Mouse (Mus musculus): ENCODE measurements around the gene Tcaf2. TPM values are rescaled to one million over a fixed set of nuclear protein-coding genes. Genes with fewer than 3 reads are reported as not detected.

Tcaf2 gene
- 1.4 and 1.9 TPM in 2 replicates for polyA plus RNA-seq (2015; fragmentation: Nextera tagmentation; extraction: Ambion mirVana)

GRCm38 (mm10) chr6:42644912-42645549 is at the start of gene Tcaf2:
TSS of gene Tcaf2 (minus strand) at chr6:42645254.
- Histone ChIP-seq H3K9ac (no peak within 1 kb of the TSS), H3K4me1 (no peaks in the 10 kb centered on the region), H3K4me2 (peak within 1 kb of the TSS; percentile 60), H3K36me3 (ENCODE audit: poor library complexity, severe bottlenecking) (no peaks in the 10 kb centered on the region), H3K4me3 (peak within 1 kb of the TSS; percentile 39), H3K9me3 (replicated peaks) (no peaks in the 10 kb centered on the region), H3K27ac (no peak within 1 kb of the TSS), H3K27me3 (no peaks in the 10 kb centered on the region)
- under 1% methylated on average over 23 of the region's 23 CpGs for WGBS
- ATAC-seq = peak; percentile 99

- no peaks in the 10 kb centered on the region for H3K27me3 ChIP-seq
- ATAC-seq = peak; percentile 95
- H3K27ac ChIP-seq = peak overlapping the region; percentile 98
- H3K9me3 ChIP-seq (replicated peaks) = no peaks in the 10 kb centered on the region
- peak overlapping the region; percentile 92 for H3K9ac ChIP-seq
- WGBS = under 1% methylated on average over 32 of the region's 32 CpGs
- peaks cover 22% of the 10 kb centered on the region for H3K4me1 ChIP-seq
- peak overlapping the region; percentile 71 for H3K4me2 ChIP-seq
- H3K36me3 ChIP-seq (ENCODE audit: poor library complexity, severe bottlenecking) = peaks cover 16% of the 10 kb centered on the region
- peak overlapping the region; percentile 82 for H3K4me3 ChIP-seq
Observed at GRCm38 (mm10) chr6:42692517-42693190, 47.6 kb upstream of the Tcaf2 start.

- H3K36me3 ChIP-seq (ENCODE audit: poor library complexity, severe bottlenecking) = peaks cover 14% of the 10 kb centered on the region
- H3K9ac ChIP-seq = peak overlapping the region; percentile 92
- peak overlapping the region; percentile 98 for H3K27ac ChIP-seq
- H3K4me1 ChIP-seq = peaks cover 22% of the 10 kb centered on the region
- no peaks in the 10 kb centered on the region for H3K27me3 ChIP-seq
- peak; percentile 86 for ATAC-seq
- H3K4me3 ChIP-seq = peak overlapping the region; percentile 82
- H3K4me2 ChIP-seq = peak overlapping the region; percentile 71
- WGBS = under 1% methylated on average over 10 of the region's 10 CpGs
- H3K9me3 ChIP-seq (replicated peaks) = no peaks in the 10 kb centered on the region
Observed at GRCm38 (mm10) chr6:42692154-42692516, 47.1 kb upstream of the Tcaf2 start.

- no peaks in the 10 kb centered on the region for H3K9me3 ChIP-seq (replicated peaks)
- no peak overlapping the region for H3K9ac ChIP-seq
- no peak for ATAC-seq
- H3K4me1 ChIP-seq = peaks cover 22% of the 10 kb centered on the region
- peaks cover 29% of the 10 kb centered on the region for H3K36me3 ChIP-seq (ENCODE audit: poor library complexity, severe bottlenecking)
- no peak overlapping the region for H3K27ac ChIP-seq
- H3K27me3 ChIP-seq = no peaks in the 10 kb centered on the region
- H3K4me3 ChIP-seq = no peak overlapping the region
- no peak overlapping the region for H3K4me2 ChIP-seq
Observed at GRCm38 (mm10) chr6:42689761-42690160, 44.7 kb upstream of the Tcaf2 start.

- H3K36me3 ChIP-seq (ENCODE audit: poor library complexity, severe bottlenecking) = peaks cover 37% of the 10 kb centered on the region
- H3K9me3 ChIP-seq (replicated peaks) = no peaks in the 10 kb centered on the region
- no peak overlapping the region for H3K4me3 ChIP-seq
- no peak for ATAC-seq
- H3K4me1 ChIP-seq = peaks cover 17% of the 10 kb centered on the region
- no peak overlapping the region for H3K27ac ChIP-seq
- H3K27me3 ChIP-seq = no peaks in the 10 kb centered on the region
- 90% methylated on average over 5 of the region's 5 CpGs for WGBS
- H3K9ac ChIP-seq = no peak overlapping the region
- no peak overlapping the region for H3K4me2 ChIP-seq
Observed at GRCm38 (mm10) chr6:42687907-42688306, 42.9 kb upstream of the Tcaf2 start.

GRCm38 (mm10) chr6:42680077-42680476 is 35.0 kb upstream of the Tcaf2 start:
- no peak for ATAC-seq
- no peak overlapping the region for H3K4me3 ChIP-seq
- H3K36me3 ChIP-seq (ENCODE audit: poor library complexity, severe bottlenecking) = peaks cover 64% of the 10 kb centered on the region
- no peak overlapping the region for H3K27ac ChIP-seq
- no peaks in the 10 kb centered on the region for H3K27me3 ChIP-seq
- H3K4me2 ChIP-seq = no peak overlapping the region
- no peaks in the 10 kb centered on the region for H3K9me3 ChIP-seq (replicated peaks)
- no peaks in the 10 kb centered on the region for H3K4me1 ChIP-seq
- H3K9ac ChIP-seq = no peak overlapping the region
- 90% methylated on average over 7 of the region's 7 CpGs for WGBS

- no peak overlapping the region for H3K4me2 ChIP-seq
- ATAC-seq = no peak
- no peak overlapping the region for H3K9ac ChIP-seq
- H3K36me3 ChIP-seq (ENCODE audit: poor library complexity, severe bottlenecking) = peaks cover 86% of the 10 kb centered on the region
- H3K9me3 ChIP-seq (replicated peaks) = no peaks in the 10 kb centered on the region
- no peaks in the 10 kb centered on the region for H3K27me3 ChIP-seq
- no peaks in the 10 kb centered on the region for H3K4me1 ChIP-seq
- H3K27ac ChIP-seq = no peak overlapping the region
- WGBS = 92% methylated on average over 3 of the region's 3 CpGs
- no peak overlapping the region for H3K4me3 ChIP-seq
Observed at GRCm38 (mm10) chr6:42676011-42676410, 31.0 kb upstream of the Tcaf2 start.

- H3K36me3 ChIP-seq (ENCODE audit: poor library complexity, severe bottlenecking) = peaks cover 63% of the 10 kb centered on the region
- H3K27me3 ChIP-seq = no peaks in the 10 kb centered on the region
- WGBS = 78% methylated on average over 1 of the region's 1 CpGs
- H3K4me1 ChIP-seq = no peaks in the 10 kb centered on the region
- H3K9ac ChIP-seq = no peak overlapping the region
- H3K27ac ChIP-seq = no peak overlapping the region
- no peak for ATAC-seq
- H3K4me3 ChIP-seq = no peak overlapping the region
- H3K4me2 ChIP-seq = no peak overlapping the region
- no peaks in the 10 kb centered on the region for H3K9me3 ChIP-seq (replicated peaks)
Observed at GRCm38 (mm10) chr6:42671767-42672166, 26.7 kb upstream of the Tcaf2 start.

- Histone ChIP-seq H3K9ac (no peak overlapping the region), H3K9me3 (replicated peaks) (no peaks in the 10 kb centered on the region), H3K27ac (no peak overlapping the region), H3K4me1 (no peaks in the 10 kb centered on the region), H3K36me3 (ENCODE audit: poor library complexity, severe bottlenecking) (peaks cover 22% of the 10 kb centered on the region), H3K4me3 (no peak overlapping the region), H3K4me2 (no peak overlapping the region), H3K27me3 (no peaks in the 10 kb centered on the region)
- WGBS = 93% methylated on average over 2 of the region's 2 CpGs
- no peak for ATAC-seq
Observed at GRCm38 (mm10) chr6:42667722-42668121, 22.7 kb upstream of the Tcaf2 start.

GRCm38 (mm10) chr6:42661739-42662138 is 16.7 kb upstream of the Tcaf2 start:
- H3K4me1 ChIP-seq = no peaks in the 10 kb centered on the region
- no peaks in the 10 kb centered on the region for H3K9me3 ChIP-seq (replicated peaks)
- no peak overlapping the region for H3K27ac ChIP-seq
- H3K4me2 ChIP-seq = no peak overlapping the region
- no peak overlapping the region for H3K4me3 ChIP-seq
- ATAC-seq = no peak
- no peak overlapping the region for H3K9ac ChIP-seq
- no peaks in the 10 kb centered on the region for H3K27me3 ChIP-seq
- H3K36me3 ChIP-seq (ENCODE audit: poor library complexity, severe bottlenecking) = no peaks in the 10 kb centered on the region
- 81% methylated on average over 2 of the region's 2 CpGs for WGBS

GRCm38 (mm10) chr6:42634393-42634792 is 10.7 kb downstream of the Tcaf2 start:
- Histone ChIP-seq H3K9ac (no peak overlapping the region), H3K27ac (no peak overlapping the region), H3K4me1 (no peaks in the 10 kb centered on the region), H3K4me2 (no peak overlapping the region), H3K27me3 (no peaks in the 10 kb centered on the region), H3K4me3 (no peak overlapping the region), H3K36me3 (ENCODE audit: poor library complexity, severe bottlenecking) (no peaks in the 10 kb centered on the region), H3K9me3 (replicated peaks) (no peaks in the 10 kb centered on the region)
- WGBS = 87% methylated on average over 5 of the region's 5 CpGs
- no peak for ATAC-seq

- Histone ChIP-seq H3K4me3 (no peak overlapping the region), H3K9me3 (replicated peaks) (no peaks in the 10 kb centered on the region), H3K36me3 (ENCODE audit: poor library complexity, severe bottlenecking) (no peaks in the 10 kb centered on the region), H3K27me3 (no peaks in the 10 kb centered on the region), H3K27ac (no peak overlapping the region), H3K4me1 (no peaks in the 10 kb centered on the region), H3K4me2 (no peak overlapping the region), H3K9ac (no peak overlapping the region)
- no peak for ATAC-seq
- 72% methylated on average over 4 of the region's 4 CpGs for WGBS
Observed at GRCm38 (mm10) chr6:42631395-42631794, 13.7 kb downstream of the Tcaf2 start.

- no peaks in the 10 kb centered on the region for H3K9me3 ChIP-seq (replicated peaks)
- H3K4me2 ChIP-seq = no peak overlapping the region
- H3K4me1 ChIP-seq = no peaks in the 10 kb centered on the region
- no peaks in the 10 kb centered on the region for H3K27me3 ChIP-seq
- H3K36me3 ChIP-seq (ENCODE audit: poor library complexity, severe bottlenecking) = no peaks in the 10 kb centered on the region
- no peak for ATAC-seq
- H3K4me3 ChIP-seq = no peak overlapping the region
- WGBS = 73% methylated on average over 2 of the region's 2 CpGs
- no peak overlapping the region for H3K9ac ChIP-seq
- no peak overlapping the region for H3K27ac ChIP-seq
Observed at GRCm38 (mm10) chr6:42616904-42617303, 28.1 kb downstream of the Tcaf2 start.
